ENCODE assay signal across 22 mouse cellular contexts in genomic region chr17:27158439-27158838, GRCm38 (mm10). TPM values are rescaled to one million over a fixed set of nuclear protein-coding genes. Genes with fewer than 3 reads are reported as not detected.
DNase-seq lines count a peak whose midpoint lies in the region; ATAC-seq and TF ChIP-seq lines count a peak whose summit lies in the region.
"Had no signal": no experiment of that assay in that cellular context is flagged by ENCODE, and none has a peak within 500 bp of the region (broad histone marks: within the 10 kb centered on the region; RNA-seq: fewer than 3 reads in every experiment).

No protein-coding gene starts in this region.

- intact Hi-C loops in gastrocnemius, adult 2 months (cut with DNase I) = no loop called here
- intact Hi-C loops in heart, postnatal 25 days (cut with DNase I) = no loop called here

- H3K4me1 ChIP-seq in heart, embryonic 15.5 days (replicated peaks) = peaks cover 36% of the 10 kb centered on the region
- H3K4me1 ChIP-seq in limb, embryonic 10.5 days = peaks cover 32% of the 10 kb centered on the region
- H3K4me1 ChIP-seq: forebrain, embryonic 13.5 days had no signal

- no peaks in the 10 kb centered on the region for H3K36me3 ChIP-seq in heart, embryonic 15.5 days
- no peaks in the 10 kb centered on the region for H3K36me3 ChIP-seq in limb, embryonic 10.5 days
- H3K36me3 ChIP-seq: G1E; hindbrain, embryonic 10.5 days; neural tube, embryonic 12.5 days had no signal

- peak overlapping the region; percentile 95 for H3K27ac ChIP-seq in gastrocnemius, adult 2 months
- H3K27ac ChIP-seq in heart, embryonic 15.5 days = peak overlapping the region; percentile 52
- H3K27ac ChIP-seq in limb, embryonic 10.5 days = 0 out of 2 replicates have a peak overlapping the region, but pooled peaks have one; percentile 0
- H3K27ac ChIP-seq: forebrain, embryonic 13.5 days; hindbrain, embryonic 10.5 days; hindbrain, postnatal 0 days; layer of hippocampus, adult 2 months; liver, embryonic 14.5 days; macrophage; neural tube, embryonic 12.5 days had no signal

- CTCF ChIA-PET in Patski (lab: Charles Lee) = interaction anchor here (0.7 to 1.6 kb wide), 3 partner anchors 10 to 16 kb away, joined by 3 to 4 read pairs (median 4); partner anchors contain the start of gene Ip6k3

- H3K9ac ChIP-seq in heart, embryonic 15.5 days = no peak overlapping the region
- H3K9ac ChIP-seq: forebrain, embryonic 13.5 days; liver, embryonic 14.5 days; neural tube, embryonic 12.5 days had no signal

- POLR2A ChIA-PET in Patski (lab: Charles Lee) = interaction anchor here (1.0 to 1.1 kb wide), 2 partner anchors 12 to 25 kb away, joined by 3 to 4 read pairs; no protein-coding TSS in a partner anchor

- peak; percentile 66 for DNase-seq in gastrocnemius, adult 2 months
- DNase-seq in gastrocnemius, postnatal 4 days (ENCODE audit: low spot score in 2 of 2) = no peak
- DNase-seq in heart, postnatal 25 days (ENCODE audit: low spot score) = no peak
- no peak for DNase-seq in Patski (ENCODE audit: low read depth, low spot score)
- no peak for DNase-seq in limb, embryonic 10.5 days (ENCODE audit: low spot score)
- DNase-seq in urinary bladder, postnatal 4 days (ENCODE audit: low spot score in 2 of 2) = no peak
- DNase-seq: cerebellum, adult 8-10 months; kidney, adult 18-20 months; layer of hippocampus, postnatal 36 days; thymus, postnatal 14 days had no signal

- no peak overlapping the region for H3K4me2 ChIP-seq in heart, embryonic 15.5 days
- H3K4me2 ChIP-seq: forebrain, embryonic 13.5 days; midbrain, embryonic 11.5 days; neural tube, embryonic 12.5 days had no signal

- WGBS in heart, embryonic 15.5 days = 63% methylated on average over 6 of the region's 6 CpGs
- 84% methylated on average over 6 of the region's 6 CpGs for WGBS in limb, embryonic 10.5 days

- H3K4me3 ChIP-seq in gastrocnemius, adult 2 months = peak overlapping the region; percentile 48
- H3K4me3 ChIP-seq in heart, embryonic 15.5 days = no peak overlapping the region
- H3K4me3 ChIP-seq in limb, embryonic 10.5 days = no peak overlapping the region
- H3K4me3 ChIP-seq: erythroblast, embryonic 14.5 days; forebrain, embryonic 13.5 days; hindbrain, embryonic 10.5 days; layer of hippocampus, adult 2 months; neural tube, embryonic 12.5 days had no signal

- no peaks in the 10 kb centered on the region for H3K9me3 ChIP-seq in heart, embryonic 15.5 days (replicated peaks)
- no peaks in the 10 kb centered on the region for H3K9me3 ChIP-seq in limb, embryonic 10.5 days (replicated peaks)
- H3K9me3 ChIP-seq: forebrain, embryonic 13.5 days; hindbrain, embryonic 10.5 days; neural tube, embryonic 12.5 days had no signal

- in situ Hi-C loops in Patski (cut with MboI; ENCODE audit: low pct_unique_long_range_greater_than_20kb) = no loop called here

- no peak for ATAC-seq in heart, embryonic 15.5 days (replicated peaks; ENCODE audit: insufficient number of reproducible peaks, insufficient read depth, low FRiP score, low read depth)
- peak; percentile 34 for ATAC-seq in Patski
- ATAC-seq: forebrain, embryonic 13.5 days; hindbrain, postnatal 0 days had no signal

- peak; percentile 31 for TF ChIP-seq CTCF in gastrocnemius, adult 2 months (IDR thresholded peaks at IDR 0.05)
- no peak for TF ChIP-seq CTCF in Patski (IDR thresholded peaks at IDR 0.05)

- H3K27me3 ChIP-seq in heart, embryonic 15.5 days = no peaks in the 10 kb centered on the region
- no peaks in the 10 kb centered on the region for H3K27me3 ChIP-seq in Patski
- H3K27me3 ChIP-seq in limb, embryonic 10.5 days (ENCODE audit: low read depth, poor library complexity, severe bottlenecking) = no peaks in the 10 kb centered on the region
- H3K27me3 ChIP-seq: forebrain, embryonic 13.5 days; neural tube, embryonic 12.5 days had no signal

RNA-seq across cellular contexts. Expression of gene Ip6k3, which starts 9.2 kb away (rescaled TPM):
- total RNA-seq in gastrocnemius, adult 2 months (2021) = 10 to 100 TPM; 30.9 to 84.2 TPM
- 10 to 100 TPM; 40.2 to 50.7 TPM for total RNA-seq in gastrocnemius, postnatal 4 days (2021)
- 0.35 and 0.43 TPM in 2 replicates for polyA plus RNA-seq in heart, embryonic 15.5 days (2015; fragmentation: Nextera tagmentation; extraction: Ambion mirVana)
- 1 to 10 TPM; 8.6 to 9.4 TPM for total RNA-seq in heart, postnatal 25 days (2021)
- 1.0 TPM for polyA plus RNA-seq in Patski (2021)
- not detected in 2 replicates for polyA plus RNA-seq in limb, embryonic 10.5 days (2016; fragmentation: Nextera tagmentation; extraction: Ambion mirVana)
- total RNA-seq: hindbrain, postnatal 0 days had no signal
- polyA plus RNA-seq: erythroblast, embryonic 14.5 days; G1E; macrophage; small intestine, adult 2 months had no signal

RNA-seq across cellular contexts. Expression of gene Uqcc2, which starts 24.7 kb away (rescaled TPM):
- 100 to 1,000 TPM; 405 to 424 TPM for total RNA-seq in gastrocnemius, adult 2 months (2021)
- 100 to 1,000 TPM; 230 to 262 TPM for total RNA-seq in gastrocnemius, postnatal 4 days (2021)
- 245 and 292 TPM in 2 replicates for polyA plus RNA-seq in heart, embryonic 15.5 days (2015; fragmentation: Nextera tagmentation; extraction: Ambion mirVana)
- total RNA-seq in heart, postnatal 25 days (2021) = 100 to 1,000 TPM; 323 to 335 TPM
- polyA plus RNA-seq in Patski (2021) = 318 TPM
- polyA plus RNA-seq in limb, embryonic 10.5 days (2016; fragmentation: Nextera tagmentation; extraction: Ambion mirVana) = 400 and 433 TPM in 2 replicates

RNA-seq across cellular contexts. Expression of gene Lemd2, which starts 45.8 kb away (rescaled TPM):
- 10 to 100 TPM; 22.4 to 23.9 TPM for total RNA-seq in gastrocnemius, adult 2 months (2021)
- total RNA-seq in gastrocnemius, postnatal 4 days (2021) = 10 to 100 TPM; 34.2 to 34.4 TPM
- 7.2 and 10.5 TPM in 2 replicates for polyA plus RNA-seq in heart, embryonic 15.5 days (2015; fragmentation: Nextera tagmentation; extraction: Ambion mirVana)
- total RNA-seq in heart, postnatal 25 days (2021) = 10 to 100 TPM; 28.8 to 29.4 TPM
- 104 TPM for polyA plus RNA-seq in Patski (2021)
- 17.9 and 20.2 TPM in 2 replicates for polyA plus RNA-seq in limb, embryonic 10.5 days (2016; fragmentation: Nextera tagmentation; extraction: Ambion mirVana)

Comparison
In these comparisons a context has a peak if more than half of its experiments do, and no peak if none do; other contexts are left out.
1. H3K27ac ChIP-seq: peak in every context shown above with its lines; median percentile 95 in gastrocnemius, adult 2 months; 52 in heart, embryonic 15.5 days; 0 in limb, embryonic 10.5 days.